Mouse (Mus musculus) lung, postnatal 25 days (tissue): ENCODE measurements around the gene Samd14.

ENCODE experiments used
- DNase-seq: peaks from one replicate; pipeline ENCODE4 v3.0.0; 2022; ENCODE audit warnings: low spot score

Gene Samd14

GRCm38 (mm10) chr11:95037306-95037705 is 27.6 kb downstream of the Samd14 start:
- DNase-seq, result no peak

- no peak for DNase-seq
These were observed 28.6 kb downstream of the Samd14 start for GRCm38 (mm10) chr11:95038156-95038817.

GRCm38 (mm10) chr11:95038818-95039655 is 29.4 kb downstream of the Samd14 start:
- DNase-seq, result no peak

- DNase-seq, result no peak
These were observed 30.1 kb downstream of the Samd14 start for GRCm38 (mm10) chr11:95039766-95040165.

GRCm38 (mm10) chr11:95040491-95041138 is 30.9 kb downstream of the Samd14 start:
- DNase-seq, result peak; percentile 84

GRCm38 (mm10) chr11:95041139-95041609 is 31.5 kb downstream of the Samd14 start, which contains the start of gene Pdk2:
Gene Pdk2 (minus strand): TSS chr11:95041354.
- peak; percentile 98 for DNase-seq

GRCm38 (mm10) chr11:95042096-95042495 is 32.4 kb downstream of the Samd14 start:
- peak; percentile 88 for DNase-seq

GRCm38 (mm10) chr11:95043060-95043459 is 33.4 kb downstream of the Samd14 start:
- DNase-seq, result no peak

- no peak for DNase-seq
These were observed 33.9 kb downstream of the Samd14 start for GRCm38 (mm10) chr11:95043608-95044007.

- DNase-seq, result no peak
These were observed 34.6 kb downstream of the Samd14 start for GRCm38 (mm10) chr11:95044185-95044870.

GRCm38 (mm10) chr11:95046980-95047680 is 37.5 kb downstream of the Samd14 start:
- peak; percentile 64 for DNase-seq

- no peak for DNase-seq
These were observed 43.4 kb downstream of the Samd14 start for GRCm38 (mm10) chr11:95053062-95053461.

GRCm38 (mm10) chr11:95056768-95057501 is 47.3 kb downstream of the Samd14 start:
- DNase-seq, result no peak

- DNase-seq, result no peak
These were observed 59.7 kb downstream of the Samd14 start for GRCm38 (mm10) chr11:95069226-95069957.

- no peak for DNase-seq
These were observed 60.7 kb downstream of the Samd14 start for GRCm38 (mm10) chr11:95070140-95071107.

GRCm38 (mm10) chr11:95071266-95071665 is 61.6 kb downstream of the Samd14 start:
- DNase-seq, result peak; percentile 65

- no peak for DNase-seq
These were observed 62.5 kb downstream of the Samd14 start for GRCm38 (mm10) chr11:95072136-95072535.

- DNase-seq, result peak; percentile 77
These were observed 63.1 kb downstream of the Samd14 start for GRCm38 (mm10) chr11:95072804-95073203.

- DNase-seq, result no peak
These were observed 64.2 kb downstream of the Samd14 start for GRCm38 (mm10) chr11:95073835-95074234.
